20 mouse cellular contexts compared by ENCODE assay signal in genomic region chr12:99633678-99634077, GRCm38 (mm10).
DNase-seq lines count a peak whose midpoint lies in the region; ATAC-seq and TF ChIP-seq lines count a peak whose summit lies in the region.
"Had no signal": no experiment of that assay in that cellular context is flagged by ENCODE, and none has a peak within 500 bp of the region (broad histone marks: within the 10 kb centered on the region; RNA-seq: fewer than 3 reads in every experiment).

No protein-coding gene starts in this region.

- no peak overlapping the region for H3K9ac ChIP-seq in embryonic facial prominence, embryonic 14.5 days (ENCODE audit: low read depth, low read length)
- H3K9ac ChIP-seq in midbrain, postnatal 0 days (replicated peaks; ENCODE audit: low read length, poor library complexity, severe bottlenecking): no peak overlapping the region
- H3K9ac ChIP-seq: heart, embryonic 15.5 days; kidney, embryonic 15.5 days; limb, embryonic 15.5 days; liver, embryonic 15.5 days; midbrain, embryonic 15.5 days had no signal

- H3K4me1 ChIP-seq in embryonic facial prominence, embryonic 14.5 days (ENCODE audit: control insufficient read depth, insufficient read depth, low read length): no peaks in the 10 kb centered on the region
- H3K4me1 ChIP-seq in embryonic facial prominence, embryonic 10.5 days: peaks cover under 1% of the 10 kb centered on the region
- 0 out of 2 replicates have a peak, but pooled peaks cover 4% of the 10 kb centered on the region for H3K4me1 ChIP-seq in midbrain, postnatal 0 days (ENCODE audit: insufficient read depth, low read length)
- H3K4me1 ChIP-seq: heart, embryonic 15.5 days; kidney, embryonic 15.5 days; limb, embryonic 15.5 days had no signal

- DNase-seq in embryonic facial prominence, embryonic 14.5 days (ENCODE audit: low spot score): peak; percentile 20
- DNase-seq in embryonic facial prominence, embryonic 10.5 days (ENCODE audit: low spot score): no peak
- DNase-seq in 416B (ENCODE audit: low read depth): peak; percentile 90
- DNase-seq in gastrocnemius, postnatal 14 days: no peak
- DNase-seq in kidney, adult 18-20 months: no peak
- DNase-seq in midbrain, postnatal 0 days (ENCODE audit: low spot score): no peak
- DNase-seq: cerebellum, adult 2 months; cerebellum, postnatal 36 days; gastrocnemius, postnatal 10 days; lung, postnatal 4 days; thymus, postnatal 25 days had no signal

- no peaks in the 10 kb centered on the region for H3K27me3 ChIP-seq in embryonic facial prominence, embryonic 14.5 days (replicated peaks; ENCODE audit: control insufficient read depth, insufficient read depth, low read length)
- H3K27me3 ChIP-seq in embryonic facial prominence, embryonic 10.5 days (replicated peaks; ENCODE audit: low read depth, poor library complexity, severe bottlenecking): peaks cover 4% of the 10 kb centered on the region; the same call in 1 of the 2 replicates
- H3K27me3 ChIP-seq in midbrain, postnatal 0 days (ENCODE audit: insufficient read depth, low read length): no peaks in the 10 kb centered on the region
- H3K27me3 ChIP-seq: heart, embryonic 15.5 days; kidney, embryonic 15.5 days; limb, embryonic 15.5 days; midbrain, embryonic 15.5 days had no signal

- no peak overlapping the region for H3K4me2 ChIP-seq in embryonic facial prominence, embryonic 14.5 days (ENCODE audit: low read depth, low read length)
- H3K4me2 ChIP-seq in midbrain, postnatal 0 days (ENCODE audit: low read depth, low read length, poor library complexity, severe bottlenecking): no peak overlapping the region
- H3K4me2 ChIP-seq: heart, embryonic 15.5 days; kidney, embryonic 15.5 days; limb, embryonic 15.5 days; liver, embryonic 15.5 days; midbrain, embryonic 15.5 days had no signal

- peaks cover 4% of the 10 kb centered on the region; the same call in 1 of the 2 replicates for H3K9me3 ChIP-seq in embryonic facial prominence, embryonic 14.5 days (ENCODE audit: control insufficient read depth, low read length)
- no peaks in the 10 kb centered on the region for H3K9me3 ChIP-seq in embryonic facial prominence, embryonic 10.5 days
- no peaks in the 10 kb centered on the region for H3K9me3 ChIP-seq in midbrain, postnatal 0 days (ENCODE audit: low read length)
- H3K9me3 ChIP-seq: heart, embryonic 15.5 days; kidney, embryonic 15.5 days; limb, embryonic 15.5 days; liver, embryonic 15.5 days; midbrain, embryonic 15.5 days had no signal

- no peak overlapping the region for H3K27ac ChIP-seq in embryonic facial prominence, embryonic 14.5 days (replicated peaks; ENCODE audit: low read depth, low read length)
- H3K27ac ChIP-seq in embryonic facial prominence, embryonic 10.5 days (replicated peaks): no peak overlapping the region
- H3K27ac ChIP-seq in midbrain, postnatal 0 days (ENCODE audit: low read depth, low read length): no peak overlapping the region
- H3K27ac ChIP-seq: heart, embryonic 15.5 days; hindbrain, embryonic 10.5 days; kidney, embryonic 15.5 days; limb, embryonic 15.5 days; liver, embryonic 15.5 days; midbrain, embryonic 15.5 days had no signal

- no peak overlapping the region for H3K4me3 ChIP-seq in embryonic facial prominence, embryonic 14.5 days (ENCODE audit: low read depth, low read length)
- H3K4me3 ChIP-seq in embryonic facial prominence, embryonic 10.5 days: no peak overlapping the region
- no peak overlapping the region for H3K4me3 ChIP-seq in midbrain, postnatal 0 days (ENCODE audit: low read depth, low read length)
- H3K4me3 ChIP-seq: heart, embryonic 15.5 days; hindbrain, embryonic 10.5 days; kidney, embryonic 15.5 days; limb, embryonic 15.5 days; liver, embryonic 15.5 days; midbrain, embryonic 15.5 days had no signal

- TF ChIP-seq CTCF in midbrain, postnatal 0 days (IDR thresholded peaks at IDR 0.05): no peak

- intact Hi-C loops in gastrocnemius, postnatal 14 days (cut with DNase I; ENCODE audit: low total_unique reads): no loop called here

- no peak for ATAC-seq in embryonic facial prominence, embryonic 14.5 days (ENCODE audit: low read depth)
- peak; percentile 83 to 90 for ATAC-seq in hematopoietic stem cell, adult 5-6 weeks (replicated peaks in 1 of 2; ENCODE audit: insufficient read depth in 1 of 2, low FRiP score in 2 of 2, low TSS enrichment in 1 of 2, low read depth in 1 of 2, poor library complexity in 2 of 2, severe bottlenecking in 2 of 2)
- peak; percentile 60 for ATAC-seq in megakaryocyte-erythroid progenitor cell, adult 5-6 weeks (replicated peaks; ENCODE audit: low FRiP score, low TSS enrichment, poor library complexity, severe bottlenecking)
- no peak for ATAC-seq in midbrain, postnatal 0 days (ENCODE audit: low FRiP score)
- ATAC-seq: forebrain, embryonic 14.5 days; midbrain, embryonic 15.5 days had no signal

- H3K36me3 ChIP-seq in embryonic facial prominence, embryonic 14.5 days (ENCODE audit: control insufficient read depth, insufficient read depth, low read length): no peaks in the 10 kb centered on the region
- H3K36me3 ChIP-seq in embryonic facial prominence, embryonic 10.5 days (replicated peaks): no peaks in the 10 kb centered on the region
- no peaks in the 10 kb centered on the region for H3K36me3 ChIP-seq in midbrain, postnatal 0 days (ENCODE audit: insufficient read depth, low read length)
- H3K36me3 ChIP-seq: heart, embryonic 15.5 days; hindbrain, embryonic 10.5 days; kidney, embryonic 15.5 days; limb, embryonic 15.5 days; liver, embryonic 15.5 days; midbrain, embryonic 15.5 days had no signal

- 85% methylated on average over 10 of the region's 10 CpGs for WGBS in embryonic facial prominence, embryonic 14.5 days
- 92% methylated on average over 10 of the region's 10 CpGs for WGBS in embryonic facial prominence, embryonic 10.5 days
- 94% methylated on average over 10 of the region's 10 CpGs for WGBS in midbrain, postnatal 0 days

Comparison
In these comparisons a context has a peak if more than half of its experiments do, and no peak if none do; other contexts are left out.
1. DNase-seq: peak in embryonic facial prominence, embryonic 14.5 days (single experiment) and 416B (single experiment); none in embryonic facial prominence, embryonic 10.5 days (single experiment), gastrocnemius, postnatal 14 days (single experiment), kidney, adult 18-20 months (single experiment) and midbrain, postnatal 0 days (single experiment).
2. ATAC-seq: peak in hematopoietic stem cell, adult 5-6 weeks (2 of 2) and megakaryocyte-erythroid progenitor cell, adult 5-6 weeks (single experiment); none in embryonic facial prominence, embryonic 14.5 days (single experiment) and midbrain, postnatal 0 days (single experiment).